Mouse (Mus musculus) bone marrow, adult 2 months (tissue): ENCODE data around the gene Uba52.

Source experiments
- CTCF ChIP-seq: fragments of 200-500 bp; IDR thresholded peaks from 2 replicates; pipeline ENCODE4 v1.5.1; 2011; ENCODE audit warnings: low read length, control low read depth; ENCODE audit not compliant: control insufficient read depth, insufficient read depth
- POLR2A ChIP-seq: fragments of 200-500 bp; IDR thresholded peaks from 2 replicates; pipeline ENCODE4 v1.6.1; 2011; ENCODE audit warnings: low read depth, mild to moderate bottlenecking, control low read depth, low read length, borderline replicate concordance; ENCODE audit not compliant: control insufficient read depth

- no peak for TF ChIP-seq POLR2A
- TF ChIP-seq CTCF: no peak
These were observed 9.0 kb upstream of the Uba52 start for GRCm38 (mm10) chr8:70519606-70520005.
